Mouse (Mus musculus) liver, postnatal 0 days (tissue): ENCODE measurements around the gene Raph1.

Source experiments
- CTCF ChIP-seq: sonication (generic); IDR thresholded peaks from 2 replicates; pipeline ENCODE4 v1.5.1; 2016; ENCODE audit warnings: antibody characterized with exemption, low read depth
- EP300 ChIP-seq: IDR thresholded peaks from 2 replicates; pipeline ENCODE4 v1.6.1; 2016; ENCODE audit warnings: antibody characterized with exemption, low read depth, mild to moderate bottlenecking

DNA sequence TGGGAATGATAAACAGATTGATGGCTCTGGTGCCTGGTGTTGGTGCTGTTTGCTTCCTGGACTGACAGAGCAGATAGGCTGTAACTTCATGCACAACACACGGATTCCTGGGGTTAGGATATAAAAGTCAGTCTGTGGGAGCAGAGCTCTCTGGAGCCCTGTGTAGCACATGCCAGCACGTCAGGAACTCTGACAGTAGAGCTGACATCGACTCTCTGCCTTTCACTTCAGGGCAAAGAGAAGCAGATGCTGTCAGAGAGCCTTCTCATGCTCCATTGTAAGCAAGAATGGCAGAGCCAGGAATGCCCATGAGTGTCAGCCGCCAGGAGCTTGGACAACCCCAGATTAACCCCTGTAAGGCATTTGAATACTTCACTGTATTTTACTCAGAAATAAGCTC lies 43.7 kb upstream of the Raph1 start:
- TF ChIP-seq CTCF (no peak), EP300 (no peak)
